Mouse (Mus musculus) thymus, adult 2 months (tissue): ENCODE measurements around the gene Padi4. TPM values are rescaled to one million over a fixed set of nuclear protein-coding genes. Genes with fewer than 3 reads are reported as not detected.

Experiments
- DNase-seq: peaks from one replicate; pipeline ENCODE4 v3.0.0; 2021
- H3K27ac ChIP-seq: fragments of 200-500 bp; 2 replicates; pipeline ENCODE4 v1.5.1; 2012; ENCODE audit warnings: low read length, control low read depth; ENCODE audit not compliant: control insufficient read depth, insufficient read depth
- H3K27me3 ChIP-seq: fragments of 200-500 bp; 2 replicates; pipeline ENCODE4 v1.6.1; 2012; ENCODE audit warnings: mild to moderate bottlenecking, low read length, moderate library complexity, mixed read lengths; ENCODE audit not compliant: control insufficient read depth, insufficient read depth
- H3K36me3 ChIP-seq: fragments of 200-500 bp; 2 replicates; pipeline ENCODE4 v1.6.1; 2012; ENCODE audit warnings: mild to moderate bottlenecking, low read length, moderate library complexity; ENCODE audit not compliant: control insufficient read depth, insufficient read depth
- H3K4me1 ChIP-seq: fragments of 200-500 bp; replicated peaks from 2 replicates; pipeline ENCODE4 v1.6.1; 2012; ENCODE audit warnings: low read length; ENCODE audit not compliant: control insufficient read depth, insufficient read depth
- H3K4me3 ChIP-seq: fragments of 200-500 bp; 2 replicates; pipeline ENCODE4 v1.5.1; 2012; ENCODE audit warnings: mild to moderate bottlenecking, low read length, control low read depth, moderate library complexity; ENCODE audit not compliant: control insufficient read depth, insufficient read depth
- CTCF ChIP-seq: fragments of 200-500 bp; IDR thresholded peaks from 2 replicates; pipeline ENCODE4 v1.5.1; 2012; ENCODE audit warnings: mild to moderate bottlenecking, control low read depth, low read length, moderate library complexity, borderline replicate concordance; ENCODE audit not compliant: control insufficient read depth, poor library complexity, insufficient read depth; ENCODE audit errors: extremely low read depth
- POLR2A ChIP-seq: fragments of 200-500 bp; IDR thresholded peaks from 2 replicates; pipeline ENCODE4 v1.6.1; 2012; ENCODE audit warnings: mild to moderate bottlenecking, low read length, control low read depth, moderate library complexity; ENCODE audit not compliant: control insufficient read depth, poor library complexity, insufficient read depth; ENCODE audit errors: extremely low read depth
- WGBS: fragments of 180-500 bp; shearing (Covaris S2); methylation state at CpG from one replicate; pipeline ENCODE4 v1.1.7; 2018; 5-methylcytosine and 5-hydroxymethylcytosine counted together
- polyA plus RNA-seq: library from polyadenylated mRNA; depleted of rRNA; stranded (reverse); fragments of >200 nt; gene quantifications from 2 replicates; pipeline ENCODE4 v1.2.3, GENCODE M21; 2012

The Padi4 gene
- polyA plus RNA-seq, 1 experiment = 21.0 TPM

- Histone ChIP-seq H3K27ac (peak overlapping the region; percentile 12; the same call in 1 of the 2 replicates), H3K4me1 (peaks cover 62% of the 10 kb centered on the region), H3K27me3 (no peaks in the 10 kb centered on the region)
These were observed 39.5 kb upstream of the Padi4 start for GRCm38 (mm10) chr4:140813358-140814185.

GRCm38 (mm10) chr4:140812609-140813008 is 38.6 kb upstream of the Padi4 start:
- WGBS = 41% methylated on average over 10 of the region's 14 CpGs

More at GRCm38 (mm10) chr4:140813358-140814185, 39.5 kb upstream of the Padi4 start:
- Histone ChIP-seq H3K4me3 (peak overlapping the region; percentile 53), H3K36me3 (no peaks in the 10 kb centered on the region)
- no peak for TF ChIP-seq CTCF
- no peak for TF ChIP-seq POLR2A
- 66% methylated on average over 13 of the region's 13 CpGs for WGBS
- no peak for DNase-seq

GRCm38 (mm10) chr4:140812191-140812590 is 38.2 kb upstream of the Padi4 start:
- Histone ChIP-seq H3K36me3 (no peaks in the 10 kb centered on the region), H3K4me1 (peaks cover 62% of the 10 kb centered on the region), H3K27me3 (no peaks in the 10 kb centered on the region), H3K27ac (peak overlapping the region; percentile 11; the same call in 1 of the 2 replicates), H3K4me3 (no peak overlapping the region)
- whole genome bisulfite sequencing = 85% methylated on average over 8 of the region's 8 CpGs
- no peak for DNase-seq
- no peak for TF ChIP-seq CTCF
- no peak for TF ChIP-seq POLR2A

More at GRCm38 (mm10) chr4:140812609-140813008, 38.6 kb upstream of the Padi4 start:
- DNase-seq = no peak
- Histone ChIP-seq H3K4me1 (peaks cover 62% of the 10 kb centered on the region), H3K27me3 (no peaks in the 10 kb centered on the region), H3K4me3 (no peak overlapping the region), H3K36me3 (no peaks in the 10 kb centered on the region), H3K27ac (peak overlapping the region; percentile 11; the same call in 1 of the 2 replicates)
- no peak for TF ChIP-seq CTCF
- TF ChIP-seq POLR2A = no peak

GRCm38 (mm10) chr4:140810458-140811260 is 36.6 kb upstream of the Padi4 start, which contains the start of gene Padi3:
Padi3 (minus strand) TSS chr4:140810648.
- H3K4me1 ChIP-seq = peaks cover 52% of the 10 kb centered on the region
- WGBS = 65% methylated on average over 16 of the region's 16 CpGs
- peak; percentile 65 for DNase-seq
- peak within 1 kb of the TSS; percentile 79 for H3K27ac ChIP-seq
- TF ChIP-seq CTCF (no peak), POLR2A (no peak)
- no peak within 1 kb of the TSS for H3K4me3 ChIP-seq
- no peaks in the 10 kb centered on the region for H3K27me3 ChIP-seq
- H3K36me3 ChIP-seq = no peaks in the 10 kb centered on the region

GRCm38 (mm10) chr4:140809118-140809517 is 35.1 kb upstream of the Padi4 start:
- TF ChIP-seq CTCF = no peak
- TF ChIP-seq POLR2A = no peak
- DNase-seq = no peak
- peaks cover 39% of the 10 kb centered on the region for H3K4me1 ChIP-seq
- WGBS = 85% methylated on average over 8 of the region's 8 CpGs
- no peak overlapping the region for H3K4me3 ChIP-seq
- H3K36me3 ChIP-seq = no peaks in the 10 kb centered on the region
- no peak overlapping the region for H3K27ac ChIP-seq
- H3K27me3 ChIP-seq = no peaks in the 10 kb centered on the region

- no peak for DNase-seq
- no peaks in the 10 kb centered on the region for H3K4me1 ChIP-seq
- no peak for TF ChIP-seq POLR2A
- TF ChIP-seq CTCF = no peak
- H3K27me3 ChIP-seq = no peaks in the 10 kb centered on the region
- 95% methylated on average over 9 of the region's 9 CpGs for WGBS
- H3K4me3 ChIP-seq = no peak overlapping the region
- no peaks in the 10 kb centered on the region for H3K36me3 ChIP-seq
- H3K27ac ChIP-seq = no peak overlapping the region
These were observed 30.6 kb upstream of the Padi4 start for GRCm38 (mm10) chr4:140804601-140805000.
